Mouse (Mus musculus): ENCODE measurements at regions not wholly inside any gene's neighbourhood (a gene's known extent, or its start where the extent isn't known, plus 50 kb on each side); places are given as distances from the start of the nearest gene placed in this dataset.

- TF ChIP-seq CTCF (IDR thresholded peaks at IDR 0.05; ENCODE audit: extremely low read depth, insufficient read length, insufficient replicate concordance, low read depth, low read length) (no peak), POLR2A (IDR thresholded peaks at IDR 0.05; ENCODE audit: low read depth, low read length) (no peak)
These were observed 105.0 kb upstream of the Tab2 start for GRCm38 (mm10) chr10:8060987-8061386.

GRCm38 (mm10) chr10:8059769-8060168, 103.7 kb upstream of the Tab2 start:
- WGBS = 87% methylated on average over 1 of the region's 1 CpGs
- Histone ChIP-seq H3K27ac (ENCODE audit: insufficient read depth, low read depth, low read length) (no peak overlapping the region), H3K36me3 (ENCODE audit: control insufficient read depth, insufficient read depth, low read length) (no peaks in the 10 kb centered on the region), H3K27me3 (ENCODE audit: control insufficient read depth, insufficient read depth, low read length) (no peaks in the 10 kb centered on the region), H3K4me3 (ENCODE audit: low read depth, low read length) (no peak overlapping the region), H3K4me1 (ENCODE audit: control insufficient read depth, insufficient read depth, insufficient read length, low read length) (peaks cover 4% of the 10 kb centered on the region; the same call in 1 of the 2 replicates)
- TF ChIP-seq CTCF (IDR thresholded peaks at IDR 0.05; ENCODE audit: extremely low read depth, insufficient read length, insufficient replicate concordance, low read depth, low read length) (no peak), POLR2A (IDR thresholded peaks at IDR 0.05; ENCODE audit: low read depth, low read length) (no peak)

More at GRCm38 (mm10) chr10:8060987-8061386, 105.0 kb upstream of the Tab2 start:
- no peaks in the 10 kb centered on the region for H3K36me3 ChIP-seq (ENCODE audit: control insufficient read depth, insufficient read depth, low read length)
- H3K4me1 ChIP-seq (ENCODE audit: control insufficient read depth, insufficient read depth, insufficient read length, low read length) = no peaks in the 10 kb centered on the region; the same call in 1 of the 2 replicates
- no peak overlapping the region for H3K27ac ChIP-seq (ENCODE audit: insufficient read depth, low read depth, low read length)
- no peaks in the 10 kb centered on the region for H3K27me3 ChIP-seq (ENCODE audit: control insufficient read depth, insufficient read depth, low read length)
- H3K4me3 ChIP-seq (ENCODE audit: low read depth, low read length) = no peak overlapping the region

GRCm38 (mm10) chr10:8057855-8058254, 101.8 kb upstream of the Tab2 start:
- Histone ChIP-seq H3K4me3 (ENCODE audit: low read depth, low read length) (no peak overlapping the region), H3K27ac (ENCODE audit: insufficient read depth, low read depth, low read length) (no peak overlapping the region), H3K36me3 (ENCODE audit: control insufficient read depth, insufficient read depth, low read length) (no peaks in the 10 kb centered on the region), H3K4me1 (ENCODE audit: control insufficient read depth, insufficient read depth, insufficient read length, low read length) (peaks cover 4% of the 10 kb centered on the region; the same call in 1 of the 2 replicates), H3K27me3 (ENCODE audit: control insufficient read depth, insufficient read depth, low read length) (no peaks in the 10 kb centered on the region)
- 39% methylated on average over 5 of the region's 5 CpGs for WGBS
- no peak for TF ChIP-seq CTCF (IDR thresholded peaks at IDR 0.05; ENCODE audit: extremely low read depth, insufficient read length, insufficient replicate concordance, low read depth, low read length)
- no peak for TF ChIP-seq POLR2A (IDR thresholded peaks at IDR 0.05; ENCODE audit: low read depth, low read length)

- H3K36me3 ChIP-seq (ENCODE audit: control insufficient read depth, insufficient read depth, low read length) = no peaks in the 10 kb centered on the region
- WGBS = 77% methylated on average over 6 of the region's 6 CpGs
- H3K27me3 ChIP-seq (ENCODE audit: control insufficient read depth, insufficient read depth, low read length) = no peaks in the 10 kb centered on the region
- TF ChIP-seq CTCF (IDR thresholded peaks at IDR 0.05; ENCODE audit: extremely low read depth, insufficient read length, insufficient replicate concordance, low read depth, low read length) = no peak
- no peak for TF ChIP-seq POLR2A (IDR thresholded peaks at IDR 0.05; ENCODE audit: low read depth, low read length)
- H3K4me1 ChIP-seq (ENCODE audit: control insufficient read depth, insufficient read depth, insufficient read length, low read length) = peaks cover 4% of the 10 kb centered on the region; the same call in 1 of the 2 replicates
- H3K27ac ChIP-seq (ENCODE audit: insufficient read depth, low read depth, low read length) = peak overlapping the region; percentile 70
- no peak overlapping the region for H3K4me3 ChIP-seq (ENCODE audit: low read depth, low read length)
These were observed 99.3 kb upstream of the Tab2 start for GRCm38 (mm10) chr10:8055293-8055692.

- WGBS = 37% methylated on average over 3 of the region's 3 CpGs
- H3K4me3 ChIP-seq (ENCODE audit: low read depth, low read length) = no peak overlapping the region
These were observed 87.6 kb upstream of the Tab2 start for GRCm38 (mm10) chr10:8043416-8044163.

GRCm38 (mm10) chr10:8042306-8042705, 86.3 kb upstream of the Tab2 start:
- Histone ChIP-seq H3K36me3 (ENCODE audit: control insufficient read depth, insufficient read depth, low read length) (no peaks in the 10 kb centered on the region), H3K27ac (ENCODE audit: insufficient read depth, low read depth, low read length) (no peak overlapping the region), H3K4me3 (ENCODE audit: low read depth, low read length) (no peak overlapping the region), H3K4me1 (ENCODE audit: control insufficient read depth, insufficient read depth, insufficient read length, low read length) (peaks cover 3% of the 10 kb centered on the region; the same call in 1 of the 2 replicates), H3K27me3 (ENCODE audit: control insufficient read depth, insufficient read depth, low read length) (no peaks in the 10 kb centered on the region)
- TF ChIP-seq CTCF (IDR thresholded peaks at IDR 0.05; ENCODE audit: extremely low read depth, insufficient read length, insufficient replicate concordance, low read depth, low read length) (no peak), POLR2A (IDR thresholded peaks at IDR 0.05; ENCODE audit: low read depth, low read length) (no peak)
- whole genome bisulfite sequencing = 88% methylated on average over 6 of the region's 6 CpGs

More at GRCm38 (mm10) chr10:8043416-8044163, 87.6 kb upstream of the Tab2 start:
- H3K36me3 ChIP-seq (ENCODE audit: control insufficient read depth, insufficient read depth, low read length) = no peaks in the 10 kb centered on the region
- H3K27ac ChIP-seq (ENCODE audit: insufficient read depth, low read depth, low read length) = peak overlapping the region; percentile 50; the same call in 1 of the 2 replicates
- peaks cover 2% of the 10 kb centered on the region; the same call in 1 of the 2 replicates for H3K4me1 ChIP-seq (ENCODE audit: control insufficient read depth, insufficient read depth, insufficient read length, low read length)
- H3K27me3 ChIP-seq (ENCODE audit: control insufficient read depth, insufficient read depth, low read length) = no peaks in the 10 kb centered on the region
- no peak for TF ChIP-seq POLR2A (IDR thresholded peaks at IDR 0.05; ENCODE audit: low read depth, low read length)
- no peak for TF ChIP-seq CTCF (IDR thresholded peaks at IDR 0.05; ENCODE audit: extremely low read depth, insufficient read length, insufficient replicate concordance, low read depth, low read length)

- TF ChIP-seq POLR2A (IDR thresholded peaks at IDR 0.05; ENCODE audit: low read depth, low read length) = no peak
- no peak for TF ChIP-seq CTCF (IDR thresholded peaks at IDR 0.05; ENCODE audit: extremely low read depth, insufficient read length, insufficient replicate concordance, low read depth, low read length)
- 87% methylated on average over 8 of the region's 8 CpGs for WGBS
- no peaks in the 10 kb centered on the region for H3K36me3 ChIP-seq (ENCODE audit: control insufficient read depth, insufficient read depth, low read length)
- H3K4me1 ChIP-seq (ENCODE audit: control insufficient read depth, insufficient read depth, insufficient read length, low read length) = peaks cover 5% of the 10 kb centered on the region; the same call in 1 of the 2 replicates
- H3K4me3 ChIP-seq (ENCODE audit: low read depth, low read length) = no peak overlapping the region
- H3K27ac ChIP-seq (ENCODE audit: insufficient read depth, low read depth, low read length) = no peak overlapping the region
- H3K27me3 ChIP-seq (ENCODE audit: control insufficient read depth, insufficient read depth, low read length) = no peaks in the 10 kb centered on the region
These were observed 85.8 kb upstream of the Tab2 start for GRCm38 (mm10) chr10:8041790-8042189.
